ENCODE assay signal across 11 mouse cellular contexts in genomic region chr11:78360789-78361131, GRCm38 (mm10). TPM values are rescaled to one million over a fixed set of nuclear protein-coding genes. Genes with fewer than 3 reads are reported as not detected.
DNase-seq lines count a peak whose midpoint lies in the region; ATAC-seq and TF ChIP-seq lines count a peak whose summit lies in the region.
"Had no signal": no experiment of that assay in that cellular context is flagged by ENCODE, and none has a peak within 500 bp of the region (broad histone marks: within the 10 kb centered on the region; RNA-seq: fewer than 3 reads in every experiment).

No protein-coding gene starts in this region.

- DNase-seq in lung, postnatal 36 days, result no peak
- DNase-seq in c-Kit-positive CD71-positive TER-119-positive erythroid progenitor cells, embryonic 14.5 days (ENCODE audit: low spot score), result no peak
- DNase-seq in cerebellum, adult 2 months, result no peak

- no peak overlapping the region for H3K4me3 ChIP-seq in lung, embryonic 16.5 days (ENCODE audit: low read length)
- peak overlapping the region; percentile 61 for H3K4me3 ChIP-seq in erythroblast, embryonic 14.5 days (replicated peaks)
- H3K4me3 ChIP-seq in intestine, embryonic 16.5 days (ENCODE audit: low read length), result no peak overlapping the region
- H3K4me3 ChIP-seq in neural tube, embryonic 15.5 days (replicated peaks), result no peak overlapping the region
- H3K4me3 ChIP-seq in cerebellum, adult 2 months (replicated peaks; ENCODE audit: insufficient read depth, low read depth, low read length), result no peak overlapping the region

- H3K4me1 ChIP-seq in lung, embryonic 16.5 days (replicated peaks; ENCODE audit: control insufficient read depth, insufficient read depth, low read length), result no peaks in the 10 kb centered on the region; the same call in 1 of the 2 replicates
- peaks cover 21% of the 10 kb centered on the region for H3K4me1 ChIP-seq in erythroblast, embryonic 14.5 days (ENCODE audit: control insufficient read depth)
- peaks cover 18% of the 10 kb centered on the region for H3K4me1 ChIP-seq in intestine, embryonic 16.5 days (ENCODE audit: control insufficient read depth, insufficient read depth, low read length)
- H3K4me1 ChIP-seq in neural tube, embryonic 15.5 days, result no peaks in the 10 kb centered on the region; the same call in 1 of the 2 replicates
- H3K4me1 ChIP-seq in cerebellum, adult 2 months (ENCODE audit: control insufficient read depth, insufficient read depth, low read length), result peaks cover 5% of the 10 kb centered on the region; the same call in 1 of the 2 replicates

- H3K36me3 ChIP-seq in lung, embryonic 16.5 days (ENCODE audit: control insufficient read depth, insufficient read depth, low read length), result no peaks in the 10 kb centered on the region
- no peaks in the 10 kb centered on the region for H3K36me3 ChIP-seq in erythroblast, embryonic 14.5 days (ENCODE audit: control insufficient read depth)
- H3K36me3 ChIP-seq in intestine, embryonic 16.5 days (ENCODE audit: control insufficient read depth, insufficient read depth, low read length), result no peaks in the 10 kb centered on the region
- no peaks in the 10 kb centered on the region for H3K36me3 ChIP-seq in neural tube, embryonic 15.5 days
- H3K36me3 ChIP-seq: embryonic facial prominence, embryonic 15.5 days had no signal

- no peak overlapping the region for H3K4me2 ChIP-seq in lung, embryonic 16.5 days (ENCODE audit: low read depth, low read length)
- no peak overlapping the region for H3K4me2 ChIP-seq in intestine, embryonic 16.5 days (ENCODE audit: low read depth, low read length)
- H3K4me2 ChIP-seq in neural tube, embryonic 15.5 days, result peak overlapping the region; percentile 53; the same call in 1 of the 2 replicates

- H3K27me3 ChIP-seq in lung, embryonic 16.5 days (ENCODE audit: control insufficient read depth, insufficient read depth, low read depth, low read length), result no peaks in the 10 kb centered on the region
- H3K27me3 ChIP-seq in erythroblast, embryonic 14.5 days (ENCODE audit: control insufficient read depth), result no peaks in the 10 kb centered on the region; the same call in 1 of the 2 replicates
- H3K27me3 ChIP-seq in intestine, embryonic 16.5 days (replicated peaks; ENCODE audit: control insufficient read depth, insufficient read depth, low read length), result no peaks in the 10 kb centered on the region
- no peaks in the 10 kb centered on the region; the same call in 1 of the 2 replicates for H3K27me3 ChIP-seq in neural tube, embryonic 15.5 days (replicated peaks)
- no peaks in the 10 kb centered on the region for H3K27me3 ChIP-seq in cerebellum, adult 2 months (ENCODE audit: control insufficient read depth, insufficient read depth, low read length)
- H3K27me3 ChIP-seq: embryonic facial prominence, embryonic 15.5 days had no signal

- ATAC-seq in lung, embryonic 16.5 days (ENCODE audit: low read depth), result peak; percentile 7; the same call in 1 of the 2 replicates
- ATAC-seq in intestine, embryonic 16.5 days, result no peak
- ATAC-seq in neural tube, embryonic 15.5 days (ENCODE audit: low FRiP score), result no peak

- no peak for TF ChIP-seq POLR2A in cerebellum, adult 2 months (IDR thresholded peaks at IDR 0.05; ENCODE audit: borderline replicate concordance, insufficient read depth, low read length)

- 59% methylated on average over 2 of the region's 2 CpGs for WGBS in lung, embryonic 16.5 days
- 51% methylated on average over 2 of the region's 2 CpGs for WGBS in intestine, embryonic 16.5 days
- 61% methylated on average over 2 of the region's 2 CpGs for WGBS in neural tube, embryonic 15.5 days
- 35% methylated on average over 2 of the region's 2 CpGs for WGBS in cerebellum, adult 2 months

- H3K9me3 ChIP-seq in lung, embryonic 16.5 days (ENCODE audit: control insufficient read depth, low read length), result no peaks in the 10 kb centered on the region
- H3K9me3 ChIP-seq in erythroblast, embryonic 14.5 days (ENCODE audit: control insufficient read depth, low read length), result no peaks in the 10 kb centered on the region
- no peaks in the 10 kb centered on the region for H3K9me3 ChIP-seq in intestine, embryonic 16.5 days (ENCODE audit: control insufficient read depth, low read length)
- no peaks in the 10 kb centered on the region for H3K9me3 ChIP-seq in neural tube, embryonic 15.5 days (replicated peaks)
- H3K9me3 ChIP-seq: embryonic facial prominence, embryonic 15.5 days had no signal

- TF ChIP-seq CTCF in cerebellum, adult 2 months (IDR thresholded peaks at IDR 0.05; ENCODE audit: borderline replicate concordance, insufficient read depth, low read depth, low read length), result no peak

- H3K9ac ChIP-seq in lung, embryonic 16.5 days (ENCODE audit: low read length), result no peak overlapping the region
- H3K9ac ChIP-seq in intestine, embryonic 16.5 days (ENCODE audit: low read depth, low read length), result peak overlapping the region; percentile 12; the same call in 1 of the 2 replicates
- H3K9ac ChIP-seq in neural tube, embryonic 15.5 days (replicated peaks), result no peak overlapping the region
- H3K9ac ChIP-seq: embryonic facial prominence, embryonic 15.5 days had no signal

- H3K27ac ChIP-seq in lung, embryonic 16.5 days (ENCODE audit: low read length), result no peak overlapping the region
- no peak overlapping the region for H3K27ac ChIP-seq in intestine, embryonic 16.5 days (ENCODE audit: low read length)
- no peak overlapping the region for H3K27ac ChIP-seq in neural tube, embryonic 15.5 days (replicated peaks)
- no peak overlapping the region for H3K27ac ChIP-seq in cerebellum, adult 2 months (ENCODE audit: insufficient read depth, low read length)
- H3K27ac ChIP-seq: embryonic facial prominence, embryonic 15.5 days; heart, adult 2 months had no signal

RNA-seq across cellular contexts. Expression of gene Unc119, which starts 17.5 kb away (rescaled TPM):
- 26.6 and 27.2 TPM in 2 replicates for polyA plus RNA-seq in lung, embryonic 16.5 days (2015; fragmentation: Nextera tagmentation; extraction: Ambion mirVana)
- polyA plus RNA-seq in erythroblast, embryonic 14.5 days (2012), result 1.7 and 1.9 TPM in 2 replicates
- polyA plus RNA-seq in intestine, embryonic 16.5 days (2015; fragmentation: Nextera tagmentation; extraction: Ambion mirVana), result 29.5 and 29.9 TPM in 2 replicates
- polyA plus RNA-seq in neural tube, embryonic 15.5 days (2015; fragmentation: Nextera tagmentation; extraction: Ambion mirVana), result 84.3 and 88.3 TPM in 2 replicates
- 72.2 and 75.2 TPM in 2 replicates for polyA plus RNA-seq in cerebellum, adult 2 months (2012; rRNA removed)

RNA-seq across cellular contexts. Expression of gene Foxn1, which starts 25.6 kb away (rescaled TPM):
- polyA plus RNA-seq in lung, embryonic 16.5 days (2015; fragmentation: Nextera tagmentation; extraction: Ambion mirVana), result 0.77 and 1.2 TPM in 2 replicates
- not detected in 2 replicates for polyA plus RNA-seq in erythroblast, embryonic 14.5 days (2012)
- not detected in 2 replicates for polyA plus RNA-seq in intestine, embryonic 16.5 days (2015; fragmentation: Nextera tagmentation; extraction: Ambion mirVana)
- 11.8 TPM in 1 of 2 replicates, not detected in the other for polyA plus RNA-seq in neural tube, embryonic 15.5 days (2015; fragmentation: Nextera tagmentation; extraction: Ambion mirVana)
- polyA plus RNA-seq in cerebellum, adult 2 months (2012; rRNA removed), result not detected in 2 replicates
- polyA plus RNA-seq: heart, adult 2 months; liver, adult 2 months; neural tube, embryonic 14.5 days had no signal

RNA-seq across cellular contexts. Expression of gene Pigs, which starts 32.5 kb away (rescaled TPM):
- 81.8 and 84.8 TPM in 2 replicates for polyA plus RNA-seq in lung, embryonic 16.5 days (2015; fragmentation: Nextera tagmentation; extraction: Ambion mirVana)
- polyA plus RNA-seq in erythroblast, embryonic 14.5 days (2012), result 3.2 and 3.8 TPM in 2 replicates
- polyA plus RNA-seq in intestine, embryonic 16.5 days (2015; fragmentation: Nextera tagmentation; extraction: Ambion mirVana), result 92.9 and 93.1 TPM in 2 replicates
- polyA plus RNA-seq in neural tube, embryonic 15.5 days (2015; fragmentation: Nextera tagmentation; extraction: Ambion mirVana), result 83.2 and 86.4 TPM in 2 replicates
- polyA plus RNA-seq in cerebellum, adult 2 months (2012; rRNA removed), result 94.2 and 98.6 TPM in 2 replicates

RNA-seq across cellular contexts. Expression of gene Aldoc, which starts 38.0 kb away (rescaled TPM):
- polyA plus RNA-seq in lung, embryonic 16.5 days (2015; fragmentation: Nextera tagmentation; extraction: Ambion mirVana), result 8.9 and 12.1 TPM in 2 replicates
- polyA plus RNA-seq in erythroblast, embryonic 14.5 days (2012), result 0.12 and 0.22 TPM in 2 replicates
- 33.3 and 34.0 TPM in 2 replicates for polyA plus RNA-seq in intestine, embryonic 16.5 days (2015; fragmentation: Nextera tagmentation; extraction: Ambion mirVana)
- polyA plus RNA-seq in neural tube, embryonic 15.5 days (2015; fragmentation: Nextera tagmentation; extraction: Ambion mirVana), result 328 and 382 TPM in 2 replicates
- polyA plus RNA-seq in cerebellum, adult 2 months (2012; rRNA removed), result 2,621 and 2,670 TPM in 2 replicates

RNA-seq across cellular contexts. Expression of gene Spag5, which starts 59.4 kb away (rescaled TPM):
- 44.9 and 46.7 TPM in 2 replicates for polyA plus RNA-seq in lung, embryonic 16.5 days (2015; fragmentation: Nextera tagmentation; extraction: Ambion mirVana)
- 19.3 and 21.5 TPM in 2 replicates for polyA plus RNA-seq in erythroblast, embryonic 14.5 days (2012)
- polyA plus RNA-seq in intestine, embryonic 16.5 days (2015; fragmentation: Nextera tagmentation; extraction: Ambion mirVana), result 23.4 and 27.3 TPM in 2 replicates
- 6.5 and 13.1 TPM in 2 replicates for polyA plus RNA-seq in neural tube, embryonic 15.5 days (2015; fragmentation: Nextera tagmentation; extraction: Ambion mirVana)
- polyA plus RNA-seq in cerebellum, adult 2 months (2012; rRNA removed), result 17.6 and 19.0 TPM in 2 replicates

Comparison
In these comparisons a context has a peak if more than half of its experiments do, and no peak if none do; other contexts are left out.
1. RNA of gene Pigs, which starts 32.5 kb away (polyA plus RNA-seq): 94.2 to 98.6 TPM in cerebellum, adult 2 months, 92.9 to 93.1 TPM in intestine, embryonic 16.5 days, 81.8 to 84.8 TPM in lung, embryonic 16.5 days and 83.2 to 86.4 TPM in neural tube, embryonic 15.5 days; 3.2 to 3.8 TPM in erythroblast, embryonic 14.5 days; every median in the first group is over 10 times any median in the second.